Mouse (Mus musculus) c-Kit-positive CD71-positive TER-119-negative erythroid progenitor cells, embryonic 14.5 days (primary cell): ENCODE results near the gene Batf.
"Not testable (repeated sequence)": the region's sequence is repeated elsewhere in the genome, so short reads cannot be mapped to it uniquely, and the experiment has no call there.

ENCODE experiments used
- DNase-seq: peaks from one replicate; pipeline ENCODE4 v3.0.0-alpha.2; 2013; ENCODE audit warnings: low read depth

Batf gene

DNA sequence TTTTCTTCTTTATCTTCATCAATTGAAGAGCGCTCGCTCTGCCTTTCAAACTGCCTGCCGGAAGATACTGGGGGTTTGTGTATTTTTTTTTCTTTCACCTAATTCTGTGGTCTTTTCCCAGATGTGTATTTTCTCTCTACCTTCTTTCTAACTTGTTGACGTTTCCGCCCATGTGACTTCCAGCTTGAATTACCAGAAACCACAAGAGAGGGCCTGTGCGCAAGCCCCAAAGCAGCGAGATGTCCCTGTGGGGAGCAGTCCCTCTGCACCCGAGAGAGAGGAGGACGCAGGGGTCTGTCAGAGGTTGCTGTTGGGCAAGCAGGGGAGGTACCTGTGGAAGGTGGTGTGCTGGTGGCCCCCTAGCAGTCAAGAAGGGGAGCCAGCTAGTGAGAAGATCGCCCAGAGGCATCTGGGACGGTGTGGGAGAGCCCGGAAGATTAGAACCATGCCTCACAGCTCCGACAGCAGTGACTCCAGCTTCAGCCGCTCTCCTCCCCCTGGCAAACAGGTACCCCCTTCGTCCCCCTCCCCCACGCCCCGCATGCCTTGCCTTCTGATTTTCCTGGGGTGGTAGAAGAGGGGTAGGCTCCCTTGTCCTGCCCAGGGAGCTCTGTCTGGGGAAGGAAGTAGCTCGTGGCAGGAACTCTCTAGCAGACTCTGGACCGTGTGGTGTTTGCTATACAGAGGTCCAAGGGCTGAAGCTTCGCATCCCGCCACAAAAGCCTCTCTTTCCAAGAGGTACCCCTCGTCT is at the start of gene Batf:
Gene Batf (plus strand): TSS at position 204 of the 751 bp plus-strand sequence.
- no peak for DNase-seq

DNA sequence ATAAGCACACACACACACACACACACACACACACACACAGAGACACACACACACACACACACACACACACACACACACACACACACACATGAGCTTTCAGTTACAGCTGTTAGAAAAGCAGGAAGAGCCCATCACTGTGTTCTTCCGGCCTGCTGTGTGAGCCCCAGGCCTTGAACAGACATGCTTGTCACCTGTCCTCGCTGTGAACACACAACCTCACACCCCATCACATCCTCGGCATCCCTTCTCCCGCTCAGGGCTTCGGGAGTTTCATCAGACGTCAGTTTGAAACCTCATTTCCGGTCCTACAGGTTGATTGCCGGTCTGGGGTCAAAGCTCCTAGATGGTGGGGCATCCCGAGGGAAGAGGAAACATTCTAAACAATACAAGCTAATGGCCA is 48.5 kb upstream of the Batf start:
- DNase-seq = no peak

- no peak for DNase-seq
Observed at GRCm38 (mm10) chr12:85638541-85639325, 47.7 kb upstream of the Batf start.

GRCm38 (mm10) chr12:85639326-85640008 is 47.0 kb upstream of the Batf start:
- no peak for DNase-seq

DNA sequence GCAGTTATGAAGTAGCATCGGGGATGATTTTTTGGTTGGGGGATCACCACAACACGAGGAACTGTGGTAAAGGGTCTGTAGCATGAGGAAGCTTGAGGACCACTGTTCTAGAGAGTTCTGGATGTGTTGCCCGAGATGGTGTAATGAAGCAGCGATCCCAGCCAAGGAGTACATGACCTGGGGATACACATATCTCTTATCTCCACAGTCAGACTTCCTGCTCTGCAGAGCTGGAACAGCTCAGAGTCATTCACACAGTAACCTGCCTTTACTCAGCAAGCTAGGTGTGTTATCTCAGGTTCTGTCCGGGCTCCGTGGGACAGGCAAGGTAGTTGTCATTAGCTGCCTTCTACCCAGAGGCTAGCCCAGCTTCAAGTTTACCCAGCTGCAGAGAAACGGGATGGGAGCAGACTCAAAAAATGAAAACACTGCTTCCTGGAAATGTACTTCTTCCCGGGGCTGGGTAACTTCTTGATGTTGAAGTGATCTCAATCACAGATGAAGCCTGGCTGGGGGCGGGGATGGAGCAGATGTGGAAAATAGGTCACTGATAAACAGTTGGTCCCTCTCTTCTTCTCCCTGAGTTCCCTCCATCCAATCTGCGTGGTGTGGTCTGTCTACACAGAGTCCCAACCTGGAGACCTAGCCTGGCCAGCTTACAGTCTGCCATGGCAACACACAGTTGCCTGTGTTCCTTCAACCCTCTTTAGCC is 45.5 kb upstream of the Batf start:
- no peak for DNase-seq

GRCm38 (mm10) chr12:85641564-85641931 is 44.9 kb upstream of the Batf start:
- DNase-seq = no peak

- no peak for DNase-seq
Observed at GRCm38 (mm10) chr12:85643735-85644134, 42.7 kb upstream of the Batf start.

GRCm38 (mm10) chr12:85645664-85646063 is 40.8 kb upstream of the Batf start:
- DNase-seq = no peak

GRCm38 (mm10) chr12:85647346-85647745 is 39.1 kb upstream of the Batf start:
- no peak for DNase-seq

DNA sequence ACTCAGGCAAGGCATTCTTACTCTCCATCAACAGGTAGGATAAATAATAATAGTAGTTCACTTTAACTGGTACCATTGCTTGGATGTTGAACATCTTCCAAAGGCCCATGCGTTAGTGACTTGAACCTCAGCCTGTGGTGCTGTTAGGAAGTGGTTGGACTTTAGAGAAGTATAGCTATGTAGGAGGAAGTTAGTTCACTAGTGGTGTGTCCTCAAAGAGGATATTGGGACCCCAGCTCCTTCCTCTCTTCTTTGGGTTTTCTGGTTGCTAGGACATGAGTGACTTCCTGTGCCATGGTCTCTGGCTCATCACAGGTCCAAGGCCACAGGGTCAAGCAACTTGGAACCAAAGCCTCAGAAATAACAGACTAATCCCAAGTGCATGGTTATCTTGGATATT is 38.5 kb upstream of the Batf start:
- DNase-seq = no peak

DNA sequence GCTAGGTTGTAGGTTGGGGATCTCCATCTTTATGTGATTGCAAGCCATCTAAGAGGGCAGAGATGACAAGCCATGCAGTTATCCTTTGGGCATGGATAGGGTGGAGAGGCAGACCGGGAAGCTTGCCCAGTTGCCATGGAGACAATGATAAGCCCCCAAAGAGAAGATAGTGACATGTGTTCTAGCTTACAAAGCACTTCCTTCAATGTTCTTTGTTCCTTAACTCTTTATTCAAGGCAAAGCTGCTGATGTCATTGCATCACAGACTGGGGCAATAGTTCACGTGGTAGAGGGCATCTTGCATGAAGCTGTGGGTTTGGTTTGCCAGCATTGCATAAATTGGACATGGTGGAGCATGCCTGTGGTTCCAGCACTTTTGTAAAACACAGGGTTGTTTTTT is 27.1 kb upstream of the Batf start:
- DNase-seq = no peak

- no peak for DNase-seq
Observed at GRCm38 (mm10) chr12:85660855-85661254, 25.6 kb upstream of the Batf start.

GRCm38 (mm10) chr12:85662232-85662631 is 24.2 kb upstream of the Batf start:
- DNase-seq = not testable (repeated sequence)

GRCm38 (mm10) chr12:85662896-85663295 is 23.6 kb upstream of the Batf start:
- DNase-seq = peak; percentile 34

GRCm38 (mm10) chr12:85666112-85666511 is 20.4 kb upstream of the Batf start:
- DNase-seq = no peak

DNA sequence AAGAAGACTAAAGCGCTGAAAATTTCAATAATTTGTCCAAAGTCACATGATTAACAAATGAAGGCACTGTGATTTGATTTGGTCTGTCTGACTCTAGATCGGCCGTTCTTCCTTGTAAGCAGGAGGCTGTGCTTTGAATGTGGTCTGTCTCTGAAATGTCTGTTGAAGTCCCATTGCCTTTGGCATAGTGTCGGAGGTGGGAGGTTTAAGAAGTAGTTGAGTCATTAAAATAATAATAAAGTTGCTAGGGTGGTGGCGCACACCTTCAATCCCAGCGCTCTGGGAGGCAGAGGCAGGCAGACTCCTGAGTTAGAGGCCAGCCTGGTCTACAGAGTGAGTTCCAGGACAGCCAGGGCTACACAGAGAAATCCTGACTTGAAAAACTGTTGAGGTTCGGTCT is 19.4 kb upstream of the Batf start:
- no peak for DNase-seq

GRCm38 (mm10) chr12:85668696-85669095 is 17.8 kb upstream of the Batf start:
- no peak for DNase-seq

GRCm38 (mm10) chr12:85670080-85670479 is 16.4 kb upstream of the Batf start:
- no peak for DNase-seq

- no peak for DNase-seq
Observed at GRCm38 (mm10) chr12:85673914-85674313, 12.6 kb upstream of the Batf start.

DNA sequence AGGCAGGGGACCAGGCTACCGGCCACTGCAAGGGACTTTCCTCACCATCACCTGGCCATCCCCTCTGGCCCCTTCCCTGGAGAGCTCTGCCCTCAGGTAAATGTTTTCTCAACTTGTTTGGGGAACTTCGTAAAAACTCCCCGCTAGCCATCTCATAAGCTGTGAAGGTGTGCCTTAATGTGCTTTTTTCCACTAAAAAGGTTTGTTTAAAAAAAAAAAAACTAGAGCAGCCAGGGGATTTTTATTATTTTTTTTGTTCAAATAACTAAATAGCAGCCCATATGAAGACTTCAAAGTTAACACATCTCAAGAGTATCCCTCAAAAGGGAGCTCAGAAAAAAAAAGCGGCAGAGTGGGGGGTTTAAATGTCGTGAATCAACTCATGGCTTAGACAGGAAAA is 7.4 kb upstream of the Batf start:
- DNase-seq = no peak

- DNase-seq = no peak
Observed at GRCm38 (mm10) chr12:85679808-85680207, 6.7 kb upstream of the Batf start.

DNA sequence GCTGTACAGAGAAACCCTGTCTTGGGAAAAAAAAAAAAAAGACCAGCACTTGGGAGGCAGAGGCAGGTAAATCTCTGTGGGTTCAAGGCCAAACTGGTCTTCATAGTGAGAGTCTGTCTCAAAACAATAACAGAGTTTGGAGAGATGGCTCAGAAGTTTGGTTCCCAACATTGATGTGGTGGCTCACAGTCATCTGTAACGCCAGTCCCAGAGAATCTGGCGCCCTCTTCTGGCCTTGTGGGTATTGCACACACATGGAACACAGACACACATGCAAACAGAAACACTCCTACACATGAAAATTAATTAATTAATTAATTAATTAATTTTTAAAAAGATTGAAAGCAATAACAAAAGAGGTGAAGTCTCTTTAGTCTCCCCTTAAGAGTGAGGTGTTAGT is 4.1 kb upstream of the Batf start:
- DNase-seq = no peak
